Mouse (Mus musculus) MEL (cell line): ENCODE data around the gene Pde8a.

ENCODE experiments used
- CTCF ChIP-seq, 3 experiments: IDR thresholded peaks in 2 of 3; conservative IDR thresholded peaks in 1 of 3; 2 replicates each; pipeline ENCODE4 v1.5.1; 2011 to 2012; ENCODE audit warnings: low read length in 3 of 3, low read depth in 2 of 3, mild to moderate bottlenecking in 2 of 3, improper control_type of control experiment in 1 of 3, inconsistent platforms in 1 of 3, mixed read lengths in 1 of 3, moderate library complexity in 1 of 3; ENCODE audit not compliant: control insufficient read depth in 1 of 3, insufficient read depth in 1 of 3, poor library complexity in 1 of 3, severe bottlenecking in 1 of 3
- POLR2A ChIP-seq, 2 experiments: IDR thresholded peaks; 2 replicates each; pipeline ENCODE4 v1.6.1; 2011 to 2012; ENCODE audit warnings: low read length in 2 of 2, mild to moderate bottlenecking in 2 of 2, control low read depth in 1 of 2, improper control_type of control experiment in 1 of 2, low read depth in 1 of 2, moderate library complexity in 1 of 2; ENCODE audit not compliant: control insufficient read depth in 1 of 2, insufficient read depth in 1 of 2, poor library complexity in 1 of 2

- TF ChIP-seq POLR2A (IDR thresholded peaks at IDR 0.05; ENCODE audit: control insufficient read depth in 1 of 2, insufficient read depth in 1 of 2, low read depth in 1 of 2, low read length in 2 of 2, poor library complexity in 1 of 2) (no peak), CTCF (IDR thresholded peaks at IDR 0.05 in 2 of 3, conservative IDR thresholded peaks at IDR 0.05 in 1 of 3; ENCODE audit: control insufficient read depth in 1 of 3, insufficient read depth in 1 of 3, low read depth in 2 of 3, low read length in 3 of 3, poor library complexity in 1 of 3, severe bottlenecking in 1 of 3) (no peak)
Measured at GRCm38 (mm10) chr7:81338522-81338873, 125.1 kb downstream of the Pde8a start.
